8 mouse cellular contexts compared by ENCODE assay signal in genomic region chr19:12591908-12592307, GRCm38 (mm10). TPM values are rescaled to one million over a fixed set of nuclear protein-coding genes. Genes with fewer than 3 reads are reported as not detected.
DNase-seq lines count a peak whose midpoint lies in the region; ATAC-seq and TF ChIP-seq lines count a peak whose summit lies in the region.

No protein-coding gene starts in this region.

- H3K36me3 ChIP-seq in kidney, adult 2 months (ENCODE audit: control insufficient read depth, insufficient read depth, low read length), result no peaks in the 10 kb centered on the region
- peaks cover 11% of the 10 kb centered on the region for H3K36me3 ChIP-seq in kidney, embryonic 15.5 days
- H3K36me3 ChIP-seq in forebrain, embryonic 16.5 days (ENCODE audit: control insufficient read depth, insufficient read depth), result no peaks in the 10 kb centered on the region

- WGBS in kidney, adult 2 months, result 0% methylated on average over 1 of the region's 1 CpGs
- 9% methylated on average over 1 of the region's 1 CpGs for WGBS in kidney, embryonic 15.5 days
- WGBS in cerebellum, adult 2 months, result 3% methylated on average over 1 of the region's 1 CpGs
- WGBS in forebrain, embryonic 16.5 days, result 3% methylated on average over 1 of the region's 1 CpGs

- H3K4me1 ChIP-seq in kidney, adult 2 months (ENCODE audit: control insufficient read depth, insufficient read depth, low read length), result no peaks in the 10 kb centered on the region
- peaks cover 6% of the 10 kb centered on the region for H3K4me1 ChIP-seq in kidney, embryonic 15.5 days
- no peaks in the 10 kb centered on the region for H3K4me1 ChIP-seq in cerebellum, adult 2 months (ENCODE audit: control insufficient read depth, insufficient read depth, low read length)
- peaks cover 4% of the 10 kb centered on the region for H3K4me1 ChIP-seq in forebrain, embryonic 16.5 days (replicated peaks; ENCODE audit: control insufficient read depth, insufficient read depth, low read length)

- no peak for TF ChIP-seq POLR2A in kidney, adult 2 months (IDR thresholded peaks at IDR 0.05; ENCODE audit: low read depth, low read length)
- no peak for TF ChIP-seq POLR2A in cerebellum, adult 2 months (IDR thresholded peaks at IDR 0.05; ENCODE audit: borderline replicate concordance, insufficient read depth, low read length)

- H3K9me3 ChIP-seq in kidney, embryonic 15.5 days (replicated peaks), result no peaks in the 10 kb centered on the region
- no peaks in the 10 kb centered on the region for H3K9me3 ChIP-seq in forebrain, embryonic 16.5 days (ENCODE audit: control insufficient read depth, low read length)

- peak; percentile 83 for DNase-seq in kidney, adult 2 months
- peak; percentile 53 to 59 for DNase-seq in cerebellum, adult 2 months
- DNase-seq in heart, postnatal 36 days, result peak; percentile 64 to 71
- DNase-seq in left cerebral cortex, adult 18-20 months (ENCODE audit: low spot score in 2 of 2), result peak; percentile 69 to 73
- peak; percentile 46 for DNase-seq in right cerebral cortex, postnatal 4 days

- TF ChIP-seq CTCF in kidney, adult 2 months (conservative IDR thresholded peaks at IDR 0.05; ENCODE audit: insufficient read depth, insufficient read length, low read depth, low read length), result peak; percentile 96
- peak; percentile 85 for TF ChIP-seq CTCF in cerebellum, adult 2 months (IDR thresholded peaks at IDR 0.05; ENCODE audit: borderline replicate concordance, insufficient read depth, low read depth, low read length)

- intact Hi-C loops in heart, postnatal 36 days (cut with DNase I), result loop anchor here (1.0 to 10.0 kb wide), 5 partner anchors 43 to 577 kb away; no protein-coding TSS in a partner anchor

- no peak for ATAC-seq in kidney, embryonic 15.5 days (replicated peaks; ENCODE audit: low FRiP score)
- ATAC-seq in forebrain, embryonic 16.5 days, result peak; percentile 61
- peak; percentile 78 for ATAC-seq in megakaryocyte progenitor cell, adult 5-6 weeks (replicated peaks; ENCODE audit: poor library complexity)

- H3K27me3 ChIP-seq in kidney, adult 2 months (replicated peaks; ENCODE audit: control insufficient read depth, insufficient read depth, low read length), result no peaks in the 10 kb centered on the region
- H3K27me3 ChIP-seq in kidney, embryonic 15.5 days, result peaks cover 4% of the 10 kb centered on the region
- H3K27me3 ChIP-seq in cerebellum, adult 2 months (ENCODE audit: control insufficient read depth, insufficient read depth, low read length), result no peaks in the 10 kb centered on the region
- no peaks in the 10 kb centered on the region for H3K27me3 ChIP-seq in forebrain, embryonic 16.5 days (replicated peaks; ENCODE audit: control insufficient read depth, insufficient read depth, low read length)

- no peak overlapping the region for H3K4me3 ChIP-seq in kidney, adult 2 months (ENCODE audit: insufficient read depth, low read depth, low read length)
- no peak overlapping the region for H3K4me3 ChIP-seq in kidney, embryonic 15.5 days (replicated peaks)
- H3K4me3 ChIP-seq in cerebellum, adult 2 months (replicated peaks; ENCODE audit: insufficient read depth, low read depth, low read length), result no peak overlapping the region
- H3K4me3 ChIP-seq in forebrain, embryonic 16.5 days (replicated peaks; ENCODE audit: low read length), result no peak overlapping the region

- no peak overlapping the region for H3K9ac ChIP-seq in kidney, embryonic 15.5 days
- H3K9ac ChIP-seq in forebrain, embryonic 16.5 days (replicated peaks; ENCODE audit: low read depth, low read length), result no peak overlapping the region

- H3K27ac ChIP-seq in kidney, adult 2 months (ENCODE audit: insufficient read depth, low read depth, low read length), result no peak overlapping the region
- no peak overlapping the region for H3K27ac ChIP-seq in kidney, embryonic 15.5 days
- H3K27ac ChIP-seq in cerebellum, adult 2 months (ENCODE audit: insufficient read depth, low read length), result no peak overlapping the region
- no peak overlapping the region for H3K27ac ChIP-seq in forebrain, embryonic 16.5 days (ENCODE audit: low read length)

- no peak overlapping the region for H3K4me2 ChIP-seq in kidney, embryonic 15.5 days
- no peak overlapping the region for H3K4me2 ChIP-seq in forebrain, embryonic 16.5 days (ENCODE audit: low read length)

RNA-seq across cellular contexts. Expression of gene Gm4952, which starts 7.9 kb away (rescaled TPM):
- polyA plus RNA-seq in kidney, adult 2 months (2012; rRNA removed), result 2.0 and 2.5 TPM in 2 replicates
- polyA plus RNA-seq in kidney, embryonic 15.5 days (2015; fragmentation: Nextera tagmentation; extraction: Ambion mirVana), result 0.23 and 0.27 TPM in 2 replicates
- polyA plus RNA-seq in cerebellum, adult 2 months (2012; rRNA removed), result 0.16 and 0.35 TPM in 2 replicates
- polyA plus RNA-seq in forebrain, embryonic 16.5 days (2015; fragmentation: Nextera tagmentation; extraction: Ambion mirVana), result 0.21 TPM in 1 of 2 replicates, not detected in the other
- not detected for total RNA-seq in heart, postnatal 36 days (2021)
- total RNA-seq in left cerebral cortex, adult 18-20 months (2021), result not detected
- total RNA-seq in megakaryocyte progenitor cell, adult 5-6 weeks (2015), result not detected in 2 replicates
- total RNA-seq in megakaryocyte progenitor cell, adult 5-6 weeks (2017), result not detected in 2 replicates

RNA-seq across cellular contexts. Expression of gene Glyat, which starts 41.2 kb away (rescaled TPM):
- 138 and 191 TPM in 2 replicates for polyA plus RNA-seq in kidney, adult 2 months (2012; rRNA removed)
- polyA plus RNA-seq in kidney, embryonic 15.5 days (2015; fragmentation: Nextera tagmentation; extraction: Ambion mirVana), result 11.5 and 12.6 TPM in 2 replicates
- polyA plus RNA-seq in cerebellum, adult 2 months (2012; rRNA removed), result 0.46 and 0.70 TPM in 2 replicates
- polyA plus RNA-seq in forebrain, embryonic 16.5 days (2015; fragmentation: Nextera tagmentation; extraction: Ambion mirVana), result not detected in 2 replicates
- total RNA-seq in heart, postnatal 36 days (2021), result not detected
- not detected for total RNA-seq in left cerebral cortex, adult 18-20 months (2021)
- not detected in 2 replicates for total RNA-seq in megakaryocyte progenitor cell, adult 5-6 weeks (2015)
- not detected in 2 replicates for total RNA-seq in megakaryocyte progenitor cell, adult 5-6 weeks (2017)

RNA-seq across cellular contexts. Expression of gene Fam111a, which starts 46.4 kb away (rescaled TPM):
- 0.45 and 1.4 TPM in 2 replicates for polyA plus RNA-seq in kidney, adult 2 months (2012; rRNA removed)
- polyA plus RNA-seq in kidney, embryonic 15.5 days (2015; fragmentation: Nextera tagmentation; extraction: Ambion mirVana), result 25.3 and 26.3 TPM in 2 replicates
- polyA plus RNA-seq in cerebellum, adult 2 months (2012; rRNA removed), result 0.46 and 0.65 TPM in 2 replicates
- 7.7 and 9.8 TPM in 2 replicates for polyA plus RNA-seq in forebrain, embryonic 16.5 days (2015; fragmentation: Nextera tagmentation; extraction: Ambion mirVana)
- 1 to 10 TPM; 5.9 to 6.9 TPM for total RNA-seq in heart, postnatal 36 days (2021)
- total RNA-seq in left cerebral cortex, adult 18-20 months (2021), result 1 to 10 TPM; 1.5 to 2.0 TPM
- total RNA-seq in megakaryocyte progenitor cell, adult 5-6 weeks (2015), result 193 and 210 TPM in 2 replicates
- 232 and 248 TPM in 2 replicates for total RNA-seq in megakaryocyte progenitor cell, adult 5-6 weeks (2017)

Comparison
In these comparisons a context has a peak if more than half of its experiments do, and no peak if none do; other contexts are left out.
1. RNA of gene Glyat, which starts 41.2 kb away (polyA plus RNA-seq): 138 to 191 TPM in kidney, adult 2 months; 11.5 to 12.6 TPM in kidney, embryonic 15.5 days, 0.46 to 0.70 TPM in cerebellum, adult 2 months and not detected in forebrain, embryonic 16.5 days; every median in the first group is over 10 times any median in the second.
2. Peak in every context shown above with its lines, with median percentiles within 50 percentile points of each other: DNase-seq.